Mouse (Mus musculus): Measurements from ENCODE around the gene Fv1. TPM values are rescaled to one million over a fixed set of nuclear protein-coding genes. Genes with fewer than 3 reads are reported as not detected.
A peak's percentile ranks its signal among the peaks of the same experiment; 100 is the strongest.

The Fv1 gene
- polyA plus RNA-seq, 1 experiment: 1.0 TPM

DNA sequence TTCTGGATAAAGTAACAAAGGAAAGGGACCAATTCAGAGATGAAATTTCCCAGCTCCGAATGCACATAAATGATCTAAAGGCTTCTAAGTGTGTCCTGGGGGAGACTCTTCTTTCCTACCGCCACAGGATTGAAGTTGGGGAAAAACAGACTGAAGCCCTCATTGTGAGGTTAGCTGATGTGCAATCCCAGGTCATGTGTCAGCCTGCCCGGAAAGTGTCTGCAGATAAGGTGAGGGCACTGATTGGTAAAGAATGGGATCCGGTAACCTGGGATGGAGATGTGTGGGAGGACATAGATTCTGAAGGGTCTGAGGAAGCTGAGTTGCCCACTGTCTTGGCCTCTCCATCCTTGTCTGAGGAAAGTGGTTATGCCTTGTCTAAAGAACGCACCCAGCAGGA lies 459 bp downstream of the Fv1 start:
- H3K4me3 ChIP-seq (ENCODE audit: insufficient read depth, low read depth, low read length): peak overlapping the region; percentile 59
- no peaks in the 10 kb centered on the region for H3K27me3 ChIP-seq (replicated peaks; ENCODE audit: control insufficient read depth, insufficient read depth, low read length)
- no peak for DNase-seq
- 4% methylated on average over 5 of the region's 5 CpGs for WGBS
- H3K27ac ChIP-seq (ENCODE audit: insufficient read depth, low read depth, low read length): no peak overlapping the region
- TF ChIP-seq CTCF (conservative IDR thresholded peaks at IDR 0.05; ENCODE audit: insufficient read depth, insufficient read length, low read depth, low read length) (no peak), POLR2A (IDR thresholded peaks at IDR 0.05; ENCODE audit: low read depth, low read length) (no peak)
- no peaks in the 10 kb centered on the region for H3K36me3 ChIP-seq (ENCODE audit: control insufficient read depth, insufficient read depth, low read length)
- H3K4me1 ChIP-seq (ENCODE audit: control insufficient read depth, insufficient read depth, low read length): peaks cover 7% of the 10 kb centered on the region

- H3K27ac ChIP-seq (ENCODE audit: insufficient read depth, low read depth, low read length): no peak overlapping the region
- 77% methylated on average over 4 of the region's 4 CpGs for WGBS
- H3K4me1 ChIP-seq (ENCODE audit: control insufficient read depth, insufficient read depth, low read length): no peaks in the 10 kb centered on the region
- H3K36me3 ChIP-seq (ENCODE audit: control insufficient read depth, insufficient read depth, low read length): peaks cover 2% of the 10 kb centered on the region
- no peak overlapping the region for H3K4me3 ChIP-seq (ENCODE audit: insufficient read depth, low read depth, low read length)
- H3K27me3 ChIP-seq (replicated peaks; ENCODE audit: control insufficient read depth, insufficient read depth, low read length): no peaks in the 10 kb centered on the region
- TF ChIP-seq POLR2A (IDR thresholded peaks at IDR 0.05; ENCODE audit: low read depth, low read length) (no peak), CTCF (conservative IDR thresholded peaks at IDR 0.05; ENCODE audit: insufficient read depth, insufficient read length, low read depth, low read length) (no peak)
- DNase-seq: no peak
Observed at GRCm38 (mm10) chr4:147875852-147876575, 7.2 kb downstream of the Fv1 start.

GRCm38 (mm10) chr4:147878537-147878936 lies 9.8 kb downstream of the Fv1 start:
- peaks cover 2% of the 10 kb centered on the region for H3K36me3 ChIP-seq (ENCODE audit: control insufficient read depth, insufficient read depth, low read length)
- no peak overlapping the region for H3K27ac ChIP-seq (ENCODE audit: insufficient read depth, low read depth, low read length)
- no peak for TF ChIP-seq POLR2A (IDR thresholded peaks at IDR 0.05; ENCODE audit: low read depth, low read length)
- TF ChIP-seq CTCF (conservative IDR thresholded peaks at IDR 0.05; ENCODE audit: insufficient read depth, insufficient read length, low read depth, low read length): no peak
- DNase-seq: no peak
- no peaks in the 10 kb centered on the region for H3K27me3 ChIP-seq (replicated peaks; ENCODE audit: control insufficient read depth, insufficient read depth, low read length)
- no peak overlapping the region for H3K4me3 ChIP-seq (ENCODE audit: insufficient read depth, low read depth, low read length)
- no peaks in the 10 kb centered on the region for H3K4me1 ChIP-seq (ENCODE audit: control insufficient read depth, insufficient read depth, low read length)
- 92% methylated on average over 9 of the region's 9 CpGs for WGBS

- H3K4me1 ChIP-seq (ENCODE audit: control insufficient read depth, insufficient read depth, low read length): no peaks in the 10 kb centered on the region
- H3K27me3 ChIP-seq (replicated peaks; ENCODE audit: control insufficient read depth, insufficient read depth, low read length): no peaks in the 10 kb centered on the region
- no peak overlapping the region for H3K27ac ChIP-seq (ENCODE audit: insufficient read depth, low read depth, low read length)
- DNase-seq: no peak
- peaks cover 2% of the 10 kb centered on the region for H3K36me3 ChIP-seq (ENCODE audit: control insufficient read depth, insufficient read depth, low read length)
- H3K4me3 ChIP-seq (ENCODE audit: insufficient read depth, low read depth, low read length): no peak overlapping the region
- TF ChIP-seq POLR2A (IDR thresholded peaks at IDR 0.05; ENCODE audit: low read depth, low read length) (no peak), CTCF (conservative IDR thresholded peaks at IDR 0.05; ENCODE audit: insufficient read depth, insufficient read length, low read depth, low read length) (no peak)
- 51% methylated on average over 2 of the region's 2 CpGs for WGBS
Observed at GRCm38 (mm10) chr4:147879456-147879855, 10.7 kb downstream of the Fv1 start.

- no peak for DNase-seq
- TF ChIP-seq CTCF (conservative IDR thresholded peaks at IDR 0.05; ENCODE audit: insufficient read depth, insufficient read length, low read depth, low read length) (no peak), POLR2A (IDR thresholded peaks at IDR 0.05; ENCODE audit: low read depth, low read length) (no peak)
- Histone ChIP-seq H3K4me1 (ENCODE audit: control insufficient read depth, insufficient read depth, low read length) (no peaks in the 10 kb centered on the region), H3K27ac (ENCODE audit: insufficient read depth, low read depth, low read length) (no peak overlapping the region), H3K36me3 (ENCODE audit: control insufficient read depth, insufficient read depth, low read length) (peaks cover 2% of the 10 kb centered on the region), H3K4me3 (ENCODE audit: insufficient read depth, low read depth, low read length) (no peak overlapping the region), H3K27me3 (replicated peaks; ENCODE audit: control insufficient read depth, insufficient read depth, low read length) (no peaks in the 10 kb centered on the region)
- WGBS: 60% methylated on average over 5 of the region's 5 CpGs
Observed at GRCm38 (mm10) chr4:147879865-147880264, 11.1 kb downstream of the Fv1 start.

DNA sequence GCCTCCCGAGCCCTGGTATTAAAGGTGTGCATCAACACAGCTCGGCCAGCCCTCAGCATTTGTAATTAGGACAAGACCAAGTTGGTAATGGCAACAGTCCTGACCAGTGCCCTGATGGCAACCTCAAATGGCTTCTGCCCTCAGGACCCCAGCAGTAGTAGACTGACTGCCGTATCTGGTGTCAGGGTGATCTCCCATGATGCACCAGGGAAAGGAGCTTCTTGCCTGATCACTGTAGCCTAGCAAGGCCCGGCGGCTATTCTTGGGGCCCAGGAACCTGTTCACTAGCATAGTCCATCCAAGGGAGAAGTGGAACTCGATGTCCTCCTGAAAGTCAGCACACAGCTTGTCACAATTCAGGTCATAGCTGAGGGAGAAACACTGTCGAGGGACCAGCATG lies 13.0 kb downstream of the Fv1 start:
- H3K4me3 ChIP-seq (ENCODE audit: insufficient read depth, low read depth, low read length): no peak overlapping the region
- WGBS: 94% methylated on average over 7 of the region's 7 CpGs
- no peak for TF ChIP-seq POLR2A (IDR thresholded peaks at IDR 0.05; ENCODE audit: low read depth, low read length)
- no peak for TF ChIP-seq CTCF (conservative IDR thresholded peaks at IDR 0.05; ENCODE audit: insufficient read depth, insufficient read length, low read depth, low read length)
- no peak for DNase-seq
- peaks cover 2% of the 10 kb centered on the region for H3K36me3 ChIP-seq (ENCODE audit: control insufficient read depth, insufficient read depth, low read length)
- H3K4me1 ChIP-seq (ENCODE audit: control insufficient read depth, insufficient read depth, low read length): no peaks in the 10 kb centered on the region
- H3K27me3 ChIP-seq (replicated peaks; ENCODE audit: control insufficient read depth, insufficient read depth, low read length): no peaks in the 10 kb centered on the region
- no peak overlapping the region for H3K27ac ChIP-seq (ENCODE audit: insufficient read depth, low read depth, low read length)

DNA sequence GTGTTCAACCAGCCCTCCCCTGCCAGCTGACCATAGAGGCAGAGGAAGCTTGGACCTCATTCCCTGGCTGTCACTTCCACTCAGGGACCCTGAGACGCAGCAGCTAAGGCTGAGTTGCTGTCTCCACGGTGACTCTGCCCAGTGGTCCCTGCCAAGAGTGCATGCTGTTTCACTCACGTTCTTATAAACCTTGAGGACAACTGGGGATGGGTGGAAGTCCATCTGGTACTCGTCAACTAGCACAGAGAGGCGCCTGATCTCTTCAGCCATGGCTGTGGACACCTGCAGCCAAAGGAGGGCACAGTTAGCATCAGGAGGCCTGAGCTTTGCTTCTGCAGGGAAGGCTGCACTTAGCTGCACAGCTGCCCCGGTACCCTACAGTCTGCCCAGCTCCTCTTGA lies 14.3 kb downstream of the Fv1 start:
- Histone ChIP-seq H3K36me3 (ENCODE audit: control insufficient read depth, insufficient read depth, low read length) (peaks cover 3% of the 10 kb centered on the region), H3K4me1 (ENCODE audit: control insufficient read depth, insufficient read depth, low read length) (no peaks in the 10 kb centered on the region), H3K4me3 (ENCODE audit: insufficient read depth, low read depth, low read length) (no peak overlapping the region), H3K27ac (ENCODE audit: insufficient read depth, low read depth, low read length) (no peak overlapping the region), H3K27me3 (replicated peaks; ENCODE audit: control insufficient read depth, insufficient read depth, low read length) (no peaks in the 10 kb centered on the region)
- TF ChIP-seq CTCF (conservative IDR thresholded peaks at IDR 0.05; ENCODE audit: insufficient read depth, insufficient read length, low read depth, low read length): no peak
- no peak for TF ChIP-seq POLR2A (IDR thresholded peaks at IDR 0.05; ENCODE audit: low read depth, low read length)
- 81% methylated on average over 6 of the region's 6 CpGs for WGBS
- no peak for DNase-seq
